8 mouse cellular contexts compared by ENCODE assay signal in genomic region chr11:120186145-120186740, GRCm38 (mm10). TPM values are rescaled to one million over a fixed set of nuclear protein-coding genes. Genes with fewer than 3 reads are reported as not detected.
DNase-seq lines count a peak whose midpoint lies in the region; ATAC-seq and TF ChIP-seq lines count a peak whose summit lies in the region.

No protein-coding gene starts in this region.

- 19% methylated on average over 18 of the region's 18 CpGs for WGBS in lung, embryonic 15.5 days
- WGBS in forebrain, embryonic 13.5 days = 4% methylated on average over 18 of the region's 18 CpGs
- 3% methylated on average over 18 of the region's 18 CpGs for WGBS in limb, embryonic 13.5 days
- WGBS in small intestine, adult 2 months = 16% methylated on average over 18 of the region's 18 CpGs

- no peaks in the 10 kb centered on the region for H3K27me3 ChIP-seq in lung, embryonic 15.5 days
- no peaks in the 10 kb centered on the region for H3K27me3 ChIP-seq in forebrain, embryonic 13.5 days
- H3K27me3 ChIP-seq in limb, embryonic 13.5 days = no peaks in the 10 kb centered on the region
- H3K27me3 ChIP-seq in small intestine, adult 2 months (ENCODE audit: control insufficient read depth, insufficient read depth, low read length) = no peaks in the 10 kb centered on the region

- H3K9me3 ChIP-seq in lung, embryonic 15.5 days = no peaks in the 10 kb centered on the region
- no peaks in the 10 kb centered on the region for H3K9me3 ChIP-seq in forebrain, embryonic 13.5 days (replicated peaks)
- H3K9me3 ChIP-seq in limb, embryonic 13.5 days = no peaks in the 10 kb centered on the region

- H3K27ac ChIP-seq in lung, embryonic 15.5 days = peak overlapping the region; percentile 93
- peak overlapping the region; percentile 96 for H3K27ac ChIP-seq in forebrain, embryonic 13.5 days
- peak overlapping the region; percentile 96 for H3K27ac ChIP-seq in limb, embryonic 13.5 days
- H3K27ac ChIP-seq in small intestine, adult 2 months (ENCODE audit: insufficient read depth, low read depth, low read length) = peak overlapping the region; percentile 97

- peaks cover 57% of the 10 kb centered on the region for H3K4me1 ChIP-seq in lung, embryonic 15.5 days
- peaks cover 60% of the 10 kb centered on the region for H3K4me1 ChIP-seq in forebrain, embryonic 13.5 days
- H3K4me1 ChIP-seq in limb, embryonic 13.5 days = peaks cover 58% of the 10 kb centered on the region
- H3K4me1 ChIP-seq in small intestine, adult 2 months (ENCODE audit: control insufficient read depth, insufficient read depth, insufficient read length, low read length) = peaks cover 14% of the 10 kb centered on the region

- peak overlapping the region; percentile 63 for H3K4me3 ChIP-seq in lung, embryonic 15.5 days
- H3K4me3 ChIP-seq in forebrain, embryonic 13.5 days = peak overlapping the region; percentile 91
- peak overlapping the region; percentile 88 for H3K4me3 ChIP-seq in limb, embryonic 13.5 days
- peak overlapping the region; percentile 79 for H3K4me3 ChIP-seq in small intestine, adult 2 months (ENCODE audit: low read depth, low read length)

- no peak for ATAC-seq in lung, embryonic 15.5 days (ENCODE audit: borderline replicate concordance, extremely low read depth, low FRiP score, low TSS enrichment)
- no peak for ATAC-seq in forebrain, embryonic 13.5 days
- ATAC-seq in limb, embryonic 13.5 days (ENCODE audit: low FRiP score, low read depth) = no peak

- DNase-seq in lung, adult 18-20 months = no peak
- DNase-seq in cerebellum, adult 11-12 months = no peak
- DNase-seq in adipocyte (ENCODE audit: low spot score) = no peak
- no peak for DNase-seq in adrenal gland, postnatal 25 days

- no peaks in the 10 kb centered on the region for H3K36me3 ChIP-seq in lung, embryonic 15.5 days
- 0 out of 2 replicates have a peak, but pooled peaks cover 4% of the 10 kb centered on the region for H3K36me3 ChIP-seq in forebrain, embryonic 13.5 days (ENCODE audit: poor library complexity, severe bottlenecking)
- H3K36me3 ChIP-seq in limb, embryonic 13.5 days = peaks cover 6% of the 10 kb centered on the region; the same call in 1 of the 2 replicates
- H3K36me3 ChIP-seq in small intestine, adult 2 months (ENCODE audit: control insufficient read depth, insufficient read depth, low read length) = 0 out of 2 replicates have a peak, but pooled peaks cover 4% of the 10 kb centered on the region

- H3K9ac ChIP-seq in lung, embryonic 15.5 days = peak overlapping the region; percentile 83
- peak overlapping the region; percentile 99 for H3K9ac ChIP-seq in forebrain, embryonic 13.5 days
- H3K9ac ChIP-seq in limb, embryonic 13.5 days = peak overlapping the region; percentile 99

- no peak for TF ChIP-seq CTCF in small intestine, adult 2 months (IDR thresholded peaks at IDR 0.05; ENCODE audit: extremely low read depth, insufficient read length, insufficient replicate concordance, low read depth, low read length)

- H3K4me2 ChIP-seq in lung, embryonic 15.5 days = peak overlapping the region; percentile 87
- H3K4me2 ChIP-seq in forebrain, embryonic 13.5 days = peak overlapping the region; percentile 98
- H3K4me2 ChIP-seq in limb, embryonic 13.5 days (replicated peaks) = peak overlapping the region; percentile 98

- TF ChIP-seq POLR2A in small intestine, adult 2 months (IDR thresholded peaks at IDR 0.05; ENCODE audit: low read depth, low read length) = no peak

RNA-seq across cellular contexts. Expression of gene Slc38a10, which starts 35.1 kb away (rescaled TPM):
- polyA plus RNA-seq in lung, embryonic 15.5 days (2015; fragmentation: Nextera tagmentation; extraction: Ambion mirVana) = 91.2 and 92.1 TPM in 2 replicates
- 76.8 and 92.2 TPM in 2 replicates for polyA plus RNA-seq in forebrain, embryonic 13.5 days (2015; fragmentation: Nextera tagmentation; extraction: Ambion mirVana)
- polyA plus RNA-seq in limb, embryonic 13.5 days (2015; fragmentation: Nextera tagmentation; extraction: Ambion mirVana) = 86.4 and 94.5 TPM in 2 replicates
- polyA plus RNA-seq in small intestine, adult 2 months (2012; rRNA removed) = 59.0 and 108 TPM in 2 replicates
- 122 and 163 TPM in 2 replicates for total RNA-seq in adrenal gland, postnatal 25 days (2021)

RNA-seq across cellular contexts. Expression of gene Bahcc1, which starts 46.5 kb away (rescaled TPM):
- polyA plus RNA-seq in lung, embryonic 15.5 days (2015; fragmentation: Nextera tagmentation; extraction: Ambion mirVana) = 8.7 and 9.2 TPM in 2 replicates
- 17.2 TPM in 2 replicates for polyA plus RNA-seq in forebrain, embryonic 13.5 days (2015; fragmentation: Nextera tagmentation; extraction: Ambion mirVana)
- 12.7 and 13.8 TPM in 2 replicates for polyA plus RNA-seq in limb, embryonic 13.5 days (2015; fragmentation: Nextera tagmentation; extraction: Ambion mirVana)
- polyA plus RNA-seq in small intestine, adult 2 months (2012; rRNA removed) = 7.0 and 15.4 TPM in 2 replicates
- 23.8 and 25.8 TPM in 2 replicates for total RNA-seq in adrenal gland, postnatal 25 days (2021)
